Comparison of ENCODE assay signal across 7 mouse cellular contexts in genomic region chr5:147429535-147430305, GRCm38 (mm10). TPM values are rescaled to one million over a fixed set of nuclear protein-coding genes. Genes with fewer than 3 reads are reported as not detected.
DNase-seq lines count a peak whose midpoint lies in the region; ATAC-seq lines count a peak whose summit lies in the region.

Pan3 (plus strand) TSS chr5:147430161.

- no peaks in the 10 kb centered on the region for H3K27me3 ChIP-seq in intestine, embryonic 15.5 days (replicated peaks)
- no peaks in the 10 kb centered on the region for H3K27me3 ChIP-seq in midbrain, embryonic 10.5 days (ENCODE audit: low read depth, poor library complexity, severe bottlenecking)

- peak; percentile 94 for ATAC-seq in intestine, embryonic 15.5 days

- H3K27ac ChIP-seq in intestine, embryonic 15.5 days, result peak within 1 kb of the TSS; percentile 99
- H3K27ac ChIP-seq in midbrain, embryonic 10.5 days (replicated peaks), result peak within 1 kb of the TSS; percentile 98

- WGBS in intestine, embryonic 15.5 days, result under 1% methylated on average over 51 of the region's 51 CpGs
- WGBS in midbrain, embryonic 10.5 days, result under 1% methylated on average over 51 of the region's 51 CpGs

- H3K4me2 ChIP-seq in intestine, embryonic 15.5 days (replicated peaks), result peak within 1 kb of the TSS; percentile 70

- H3K9ac ChIP-seq in intestine, embryonic 15.5 days, result peak within 1 kb of the TSS; percentile 96

- H3K9me3 ChIP-seq in intestine, embryonic 15.5 days, result no peaks in the 10 kb centered on the region
- no peaks in the 10 kb centered on the region for H3K9me3 ChIP-seq in midbrain, embryonic 10.5 days (replicated peaks)

- peak within 1 kb of the TSS; percentile 99 for H3K4me3 ChIP-seq in intestine, embryonic 15.5 days (replicated peaks)
- H3K4me3 ChIP-seq in midbrain, embryonic 10.5 days, result peak within 1 kb of the TSS; percentile 89

- DNase-seq in adrenal gland, adult 18-20 months (ENCODE audit: low spot score in 2 of 2), result peak; percentile 97
- DNase-seq in embryo, embryonic 11 days, result peak; percentile 94
- DNase-seq in gastrocnemius, postnatal 36 days, result peak; percentile 95 to 96
- peak; percentile 96 for DNase-seq in left cerebral cortex, postnatal 25 days (ENCODE audit: low spot score in 2 of 2)
- DNase-seq in midbrain, embryonic 10.5 days (ENCODE audit: low spot score), result peak; percentile 94
- peak; percentile 93 for DNase-seq in right cerebral cortex, postnatal 4 days

- intact Hi-C loops in gastrocnemius, postnatal 36 days (cut with DNase I), result no loop called here
- intact Hi-C loops in left cerebral cortex, postnatal 25 days (cut with DNase I), result loop anchor here (1.0 kb wide), 1 partner anchor 431 kb away; the partner anchor contains the start of gene Pomp

- peaks cover 16% of the 10 kb centered on the region for H3K4me1 ChIP-seq in intestine, embryonic 15.5 days (replicated peaks)
- peaks cover 30% of the 10 kb centered on the region for H3K4me1 ChIP-seq in midbrain, embryonic 10.5 days

- no peaks in the 10 kb centered on the region for H3K36me3 ChIP-seq in intestine, embryonic 15.5 days
- peaks cover 11% of the 10 kb centered on the region; the same call in 1 of the 2 replicates for H3K36me3 ChIP-seq in midbrain, embryonic 10.5 days

RNA-seq across cellular contexts. Expression of gene Pan3, which starts in this region (rescaled TPM):
- 10 to 100 TPM; 74.2 to 86.4 TPM for total RNA-seq in adrenal gland, adult 18-20 months (2021)
- total RNA-seq in gastrocnemius, postnatal 36 days (2021), result 10 to 100 TPM; 20.7 to 22.9 TPM
- 64.5 and 67.5 TPM in 2 replicates for polyA plus RNA-seq in intestine, embryonic 15.5 days (2015; fragmentation: Nextera tagmentation; extraction: Ambion mirVana)
- total RNA-seq in left cerebral cortex, postnatal 25 days (2021), result 10 to 100 TPM; 78.8 to 84.1 TPM
- polyA plus RNA-seq in midbrain, embryonic 10.5 days (2016; fragmentation: Nextera tagmentation; extraction: Ambion mirVana), result 46.8 and 54.5 TPM in 2 replicates

Comparison
In these comparisons a context has a peak if more than half of its experiments do, and no peak if none do; other contexts are left out.
1. Peak in every context shown above with its lines: DNase-seq, ATAC-seq, H3K4me3 ChIP-seq and H3K27ac ChIP-seq.